Mouse (Mus musculus) inflammation-experienced regulatory T-cells, adult 16 weeks (primary cell): ENCODE results near the gene Gm10553. TPM values are rescaled to one million over a fixed set of nuclear protein-coding genes. Genes with fewer than 3 reads are reported as not detected.

Experiments used
- polyA plus RNA-seq: library from polyadenylated mRNA; unstranded; fragments of 100-300 nt; shearing (Covaris generic); gene quantifications from one replicate; pipeline ENCODE4 v1.2.1, GENCODE M21; 2017

The Gm10553 gene
- polyA plus RNA-seq, result not detected

GRCm38 (mm10) chr1:85099864-85100263 is at the start of gene Gm10553:
TSS of gene Gm10553 (plus strand) at chr1:85100164.

GRCm38 (mm10) chr1:85109753-85110152 is 9.8 kb downstream of the Gm10553 start, which contains the start of gene A530032D15Rik:
TSS of gene A530032D15Rik (minus strand) at chr1:85109853.

Other genes with a start within 250 kb of the Gm10553 start
- not detected for gene Slc16a14, start 165.0 kb upstream of the Gm10553 start, polyA plus RNA-seq
- gene A530032D15Rik, start 9.7 kb downstream of the Gm10553 start, polyA plus RNA-seq, result 0.51 TPM
- gene C130026I21Rik, start 170.4 kb downstream of the Gm10553 start, polyA plus RNA-seq, result 14.4 TPM